Mouse (Mus musculus) lung, postnatal 25 days (tissue): ENCODE measurements around the gene Opn1mw.
"Not testable (repeated sequence)": the region's sequence is repeated elsewhere in the genome, so short reads cannot be mapped to it uniquely, and the experiment has no call there.

ENCODE experiments used
- DNase-seq: peaks from one replicate; pipeline ENCODE4 v3.0.0; 2022; ENCODE audit warnings: low spot score

The Opn1mw gene

DNA sequence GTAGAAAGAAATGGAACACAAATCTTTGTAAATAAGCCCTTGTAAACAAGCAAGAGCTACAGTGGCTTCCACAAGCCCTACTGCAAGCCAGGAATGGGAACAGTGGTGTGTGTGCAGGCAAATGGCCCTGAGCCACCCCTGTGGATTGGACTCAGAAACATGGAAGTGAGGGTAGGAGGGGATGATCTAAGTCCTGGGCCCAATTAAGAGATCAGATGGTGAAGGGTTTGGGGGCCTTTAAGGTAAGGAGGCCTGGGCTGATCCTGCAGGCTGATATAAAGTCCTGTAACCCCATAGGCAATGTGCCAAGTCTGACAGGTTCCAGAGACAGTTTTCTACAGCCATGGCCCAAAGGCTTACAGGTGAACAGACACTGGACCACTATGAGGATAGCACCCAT lies at the start of gene Opn1mw:
Gene Opn1mw, plus strand, starts transcription at position 301 of the 400 bp plus-strand sequence.
- DNase-seq, result no peak

GRCm38 (mm10) chrX:74084276-74084837 lies 42.9 kb upstream of the Opn1mw start:
- DNase-seq, result peak; percentile 13

DNA sequence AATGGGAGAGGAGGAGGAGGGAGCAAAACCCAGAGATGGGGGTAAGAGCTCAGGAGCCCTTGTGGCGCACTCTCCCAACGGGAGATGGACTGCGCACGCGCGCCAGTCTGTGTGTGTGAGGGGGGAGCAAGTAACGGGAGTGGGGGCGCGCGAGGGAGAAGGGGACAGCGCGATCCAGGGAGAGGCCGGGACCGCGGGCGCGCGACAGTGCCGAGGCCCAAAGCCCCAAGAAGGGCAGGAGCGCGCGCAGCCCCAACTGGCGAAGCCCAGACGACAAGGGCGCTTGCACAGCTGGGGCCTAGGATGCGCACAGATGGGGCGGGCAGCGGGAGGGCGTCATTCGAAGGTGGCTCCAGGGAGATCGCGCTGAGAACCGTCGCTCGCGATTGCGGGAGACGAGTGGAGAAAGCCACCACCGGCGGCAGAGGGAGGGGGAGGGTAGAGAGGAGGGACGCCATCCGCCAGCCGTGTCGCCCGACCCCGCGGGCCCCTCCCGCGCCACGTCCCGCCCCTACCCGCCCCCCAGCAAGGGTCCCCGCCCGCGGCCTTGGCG lies 42.2 kb upstream of the Opn1mw start:
- peak; percentile 70 for DNase-seq

- peak; percentile 98 for DNase-seq
Observed at GRCm38 (mm10) chrX:74085601-74086038, 41.6 kb upstream of the Opn1mw start.

GRCm38 (mm10) chrX:74095130-74095529 lies 32.1 kb upstream of the Opn1mw start:
- no peak for DNase-seq

DNA sequence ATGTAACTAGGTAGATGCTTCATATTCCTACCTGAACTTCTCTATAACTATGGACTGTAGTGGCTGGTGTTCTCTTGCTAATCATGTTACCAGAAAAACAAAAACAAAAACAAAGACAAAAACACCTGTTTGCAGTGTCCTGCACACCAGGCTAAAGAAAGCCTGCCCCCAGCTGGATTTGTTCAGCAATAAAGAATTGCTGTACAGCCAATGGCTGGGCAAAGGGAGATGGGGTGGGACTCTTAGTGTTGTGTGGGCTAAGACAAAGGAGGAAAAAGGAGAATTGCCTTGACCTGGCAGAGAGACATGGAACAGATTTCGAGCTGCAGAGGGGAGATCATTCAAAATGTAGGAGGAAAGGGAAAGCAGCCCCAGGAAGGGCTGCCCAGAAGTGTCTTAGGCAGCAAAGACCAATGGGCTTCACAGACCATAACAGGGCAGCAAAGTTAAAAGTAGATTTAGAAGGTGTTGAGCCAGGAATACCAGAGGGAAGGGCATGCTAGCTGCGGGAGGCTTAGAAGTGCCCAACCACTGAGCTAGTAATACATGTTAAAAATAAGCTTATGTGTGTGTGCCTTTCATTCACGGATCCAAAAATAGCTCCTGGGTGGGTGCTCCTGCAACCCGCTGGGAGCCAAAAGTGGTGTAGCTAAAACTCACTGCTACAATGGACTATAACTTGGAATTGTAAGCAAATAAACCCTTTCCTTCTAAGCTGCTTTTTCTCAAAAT lies 23.6 kb upstream of the Opn1mw start:
- DNase-seq, result no peak

DNA sequence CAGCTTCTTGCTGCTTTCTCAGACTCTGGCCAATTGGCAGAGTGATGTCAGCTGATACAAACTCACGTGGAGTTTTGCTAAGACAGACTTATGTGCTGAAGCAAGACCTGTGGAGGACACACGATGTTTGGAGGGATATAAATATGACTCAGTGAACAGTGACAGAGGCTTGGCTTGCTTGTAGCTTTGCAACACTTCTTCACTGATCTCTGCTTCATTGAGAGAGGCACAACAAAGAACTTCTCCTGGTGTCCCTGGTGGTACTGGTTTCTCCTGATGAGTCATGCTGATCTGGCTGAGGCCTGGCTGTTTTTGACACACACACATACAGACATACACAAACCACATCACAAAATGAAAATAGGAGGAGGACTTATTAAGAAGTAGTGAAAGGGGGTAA lies 21.3 kb upstream of the Opn1mw start:
- DNase-seq, result no peak

GRCm38 (mm10) chrX:74108747-74109146 lies 18.5 kb upstream of the Opn1mw start:
- DNase-seq, result no peak

DNA sequence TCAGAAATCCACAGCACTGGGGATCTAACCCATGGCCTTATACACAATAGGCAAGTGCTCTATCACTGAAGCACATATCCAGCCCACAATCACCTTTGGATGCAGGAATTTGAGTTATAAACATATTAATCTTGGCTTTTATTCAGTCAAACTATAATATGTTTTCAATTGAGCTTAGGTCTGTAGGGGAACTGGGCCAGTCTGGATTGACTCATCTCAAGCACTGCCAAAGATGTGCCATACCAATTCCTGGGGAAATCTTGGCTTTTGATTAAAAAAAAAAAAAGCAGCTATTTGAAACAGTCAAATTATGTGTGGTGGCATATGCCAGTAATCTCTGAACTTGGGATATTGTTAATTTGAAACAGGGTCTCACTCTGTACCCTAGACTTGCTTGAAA lies 13.2 kb upstream of the Opn1mw start:
- DNase-seq, result no peak

GRCm38 (mm10) chrX:74115511-74115910 lies 11.8 kb upstream of the Opn1mw start:
- peak; percentile 73 for DNase-seq

- DNase-seq, result no peak
Observed at GRCm38 (mm10) chrX:74124975-74125374, 2.3 kb upstream of the Opn1mw start.

DNA sequence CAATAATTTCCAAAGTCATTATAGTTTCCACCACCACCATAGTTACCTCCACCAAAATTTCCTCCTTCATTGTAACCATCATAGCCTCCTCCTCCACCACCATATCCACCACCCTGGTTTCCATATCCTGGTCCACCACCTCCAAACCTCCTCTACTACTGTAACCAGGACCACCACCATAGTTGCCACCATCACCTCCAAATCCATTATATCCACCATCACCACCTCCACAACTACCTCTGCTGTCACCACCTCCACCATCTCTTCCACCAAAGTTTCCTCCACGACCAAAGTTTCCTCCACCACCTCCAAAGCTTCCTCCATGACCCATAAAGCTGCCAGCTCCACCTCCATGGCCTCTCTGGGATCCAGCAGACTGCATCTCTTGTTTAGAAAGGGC lies 8.0 kb downstream of the Opn1mw start, which contains the start of gene Mecp2:
Gene Mecp2, minus strand, starts transcription at position 101 of the 400 bp plus-strand sequence.
- DNase-seq, result not testable (repeated sequence)

- DNase-seq, result no peak
Observed at GRCm38 (mm10) chrX:74167738-74168137, 40.5 kb downstream of the Opn1mw start, which contains the start of gene Tex28. Tex28 (minus strand) TSS chrX:74167838.

GRCm38 (mm10) chrX:74176959-74177358 lies 49.7 kb downstream of the Opn1mw start, which contains the start of gene Tktl1:
Tktl1 (plus strand) TSS chrX:74177259.
- DNase-seq, result no peak
